Mouse (Mus musculus) intestine, embryonic 14.5 days (tissue): ENCODE measurements at regions not wholly inside any gene's neighbourhood (a gene's known extent, or its start where the extent isn't known, plus 50 kb on each side); places are given as distances from the start of the nearest gene placed in this dataset.

Source experiments
- ATAC-seq: fragments of 200-750 bp; cut with Nextera tagmentation; replicated peaks from 2 replicates; pipeline ENCODE4 v1.8.0; 2017; ENCODE audit warnings: low read depth, moderate number of reproducible peaks, moderate TSS enrichment, moderate library complexity; ENCODE audit not compliant: low FRiP score, low TSS enrichment
- DNase-seq: peaks from one replicate; pipeline ENCODE4 v3.0.0-alpha.2; 2018; ENCODE audit warnings: low spot score
- H3K27ac ChIP-seq: fragments of 300-500 bp; sonication (generic); 2 replicates; pipeline ENCODE4 v1.5.1; 2014; ENCODE audit warnings: low read depth, mild to moderate bottlenecking, control low read depth
- H3K27me3 ChIP-seq: fragments of 300-500 bp; sonication (generic); replicated peaks from 2 replicates; pipeline ENCODE4 v1.6.1; 2014; ENCODE audit warnings: low read length, control low read depth; ENCODE audit not compliant: control insufficient read depth, insufficient read depth
- H3K36me3 ChIP-seq: fragments of 300-500 bp; sonication (generic); 2 replicates; pipeline ENCODE4 v1.6.1; 2014; ENCODE audit warnings: low read length, control low read depth; ENCODE audit not compliant: control insufficient read depth, insufficient read depth
- H3K4me1 ChIP-seq: fragments of 300-500 bp; sonication (generic); replicated peaks from 2 replicates; pipeline ENCODE4 v1.6.1; 2014; ENCODE audit warnings: low read length, control low read depth, mixed read lengths; ENCODE audit not compliant: control insufficient read depth, insufficient read depth
- H3K4me2 ChIP-seq: fragments of 300-500 bp; sonication (generic); 2 replicates; pipeline ENCODE4 v1.6.1; 2014; ENCODE audit warnings: low read length
- H3K4me3 ChIP-seq: fragments of 300-500 bp; sonication (generic); 2 replicates; pipeline ENCODE4 v1.5.1; 2014; ENCODE audit warnings: low read depth, low read length, control low read depth, mixed read lengths
- H3K9ac ChIP-seq: fragments of 300-500 bp; sonication (generic); 2 replicates; pipeline ENCODE4 v1.6.1; 2014; ENCODE audit warnings: mild to moderate bottlenecking, low read length
- H3K9me3 ChIP-seq: fragments of 300-500 bp; sonication (generic); 2 replicates; pipeline ENCODE4 v1.6.1; 2016; ENCODE audit warnings: low read length, control low read depth; ENCODE audit not compliant: control insufficient read depth
- WGBS: fragments of 180-500 bp; shearing (Covaris S2); extraction: QIAGEN DNeasy Blood & Tissue Kit; methylation state at CpG from one replicate; pipeline ENCODE4 v1.1.7; 2014; 5-methylcytosine and 5-hydroxymethylcytosine counted together

- Histone ChIP-seq H3K9me3 (no peaks in the 10 kb centered on the region), H3K27ac (no peak overlapping the region), H3K9ac (no peak overlapping the region), H3K4me3 (no peak overlapping the region), H3K27me3 (peaks cover 8% of the 10 kb centered on the region; the same call in 1 of the 2 replicates), H3K4me2 (no peak overlapping the region), H3K36me3 (no peaks in the 10 kb centered on the region), H3K4me1 (peaks cover 10% of the 10 kb centered on the region)
- ATAC-seq (no peak), DNase-seq (no peak)
- WGBS = 24% methylated on average over 10 of the region's 10 CpGs
Measured at GRCm38 (mm10) chr6:99984856-99985224, 258.6 kb upstream of the Prok2 start.

- no peak overlapping the region for H3K27ac ChIP-seq
- WGBS = 17% methylated on average over 7 of the region's 7 CpGs
- no peak overlapping the region for H3K4me2 ChIP-seq
- DNase-seq (no peak), ATAC-seq (peak; percentile 47)
- H3K9me3 ChIP-seq = no peaks in the 10 kb centered on the region
- H3K9ac ChIP-seq = no peak overlapping the region
- no peak overlapping the region for H3K4me3 ChIP-seq
- H3K27me3 ChIP-seq = peaks cover 8% of the 10 kb centered on the region; the same call in 1 of the 2 replicates
- peaks cover 10% of the 10 kb centered on the region for H3K4me1 ChIP-seq
- H3K36me3 ChIP-seq = no peaks in the 10 kb centered on the region
Measured at GRCm38 (mm10) chr6:99984057-99984855, 258.1 kb upstream of the Prok2 start.

- Histone ChIP-seq H3K4me2 (no peak overlapping the region), H3K9me3 (no peaks in the 10 kb centered on the region), H3K9ac (no peak overlapping the region), H3K36me3 (no peaks in the 10 kb centered on the region), H3K4me3 (no peak overlapping the region), H3K27me3 (no peaks in the 10 kb centered on the region), H3K4me1 (peaks cover 3% of the 10 kb centered on the region), H3K27ac (no peak overlapping the region)
- no peak for DNase-seq
- WGBS = 51% methylated on average over 5 of the region's 5 CpGs
- ATAC-seq = no peak
Measured at GRCm38 (mm10) chr6:99979614-99980013, 253.4 kb upstream of the Prok2 start.

GRCm38 (mm10) chr6:99978164-99978746, 252.1 kb upstream of the Prok2 start:
- no peak overlapping the region for H3K4me3 ChIP-seq
- no peaks in the 10 kb centered on the region for H3K4me1 ChIP-seq
- no peaks in the 10 kb centered on the region for H3K36me3 ChIP-seq
- no peaks in the 10 kb centered on the region for H3K9me3 ChIP-seq
- no peaks in the 10 kb centered on the region for H3K27me3 ChIP-seq
- 67% methylated on average over 6 of the region's 6 CpGs for WGBS
- no peak overlapping the region for H3K9ac ChIP-seq
- no peak for DNase-seq
- no peak for ATAC-seq
- H3K27ac ChIP-seq = no peak overlapping the region
- H3K4me2 ChIP-seq = no peak overlapping the region

GRCm38 (mm10) chr6:99976144-99976543, 250.0 kb upstream of the Prok2 start:
- H3K9ac ChIP-seq = no peak overlapping the region
- H3K36me3 ChIP-seq = no peaks in the 10 kb centered on the region
- H3K4me3 ChIP-seq = no peak overlapping the region
- H3K9me3 ChIP-seq = no peaks in the 10 kb centered on the region
- no peaks in the 10 kb centered on the region for H3K27me3 ChIP-seq
- no peak overlapping the region for H3K27ac ChIP-seq
- ATAC-seq (no peak), DNase-seq (no peak)
- no peaks in the 10 kb centered on the region for H3K4me1 ChIP-seq
- 68% methylated on average over 5 of the region's 5 CpGs for WGBS
- H3K4me2 ChIP-seq = no peak overlapping the region

GRCm38 (mm10) chr6:99975486-99975885, 249.3 kb upstream of the Prok2 start:
- no peaks in the 10 kb centered on the region for H3K9me3 ChIP-seq
- H3K9ac ChIP-seq = no peak overlapping the region
- H3K27ac ChIP-seq = no peak overlapping the region
- H3K4me2 ChIP-seq = no peak overlapping the region
- 90% methylated on average over 7 of the region's 7 CpGs for WGBS
- no peaks in the 10 kb centered on the region for H3K27me3 ChIP-seq
- no peak for ATAC-seq
- no peaks in the 10 kb centered on the region for H3K4me1 ChIP-seq
- H3K36me3 ChIP-seq = no peaks in the 10 kb centered on the region
- no peak for DNase-seq
- no peak overlapping the region for H3K4me3 ChIP-seq

- Histone ChIP-seq H3K9me3 (no peaks in the 10 kb centered on the region), H3K36me3 (no peaks in the 10 kb centered on the region), H3K9ac (no peak overlapping the region), H3K4me3 (no peak overlapping the region), H3K27ac (no peak overlapping the region), H3K4me2 (no peak overlapping the region), H3K27me3 (no peaks in the 10 kb centered on the region), H3K4me1 (no peaks in the 10 kb centered on the region)
- ATAC-seq (no peak), DNase-seq (no peak)
- 71% methylated on average over 4 of the region's 4 CpGs for WGBS
Measured at GRCm38 (mm10) chr6:99974464-99974863, 248.3 kb upstream of the Prok2 start.

- WGBS = 51% methylated on average over 9 of the region's 9 CpGs
- no peak for DNase-seq
Measured at GRCm38 (mm10) chr6:99971376-99971775, 245.2 kb upstream of the Prok2 start.

GRCm38 (mm10) chr6:99968889-99969288, 242.7 kb upstream of the Prok2 start:
- H3K4me3 ChIP-seq = no peak overlapping the region
- 60% methylated on average over 5 of the region's 5 CpGs for WGBS
- H3K36me3 ChIP-seq = no peaks in the 10 kb centered on the region
- H3K4me1 ChIP-seq = 0 out of 2 replicates have a peak, but pooled peaks cover 4% of the 10 kb centered on the region
- no peak overlapping the region for H3K4me2 ChIP-seq
- no peak overlapping the region for H3K27ac ChIP-seq
- no peaks in the 10 kb centered on the region for H3K27me3 ChIP-seq
- ATAC-seq = no peak
- no peak overlapping the region for H3K9ac ChIP-seq
- DNase-seq = no peak
- H3K9me3 ChIP-seq = no peaks in the 10 kb centered on the region; the same call in 1 of the 2 replicates

More at GRCm38 (mm10) chr6:99971376-99971775, 245.2 kb upstream of the Prok2 start:
- H3K36me3 ChIP-seq = no peaks in the 10 kb centered on the region
- no peaks in the 10 kb centered on the region for H3K27me3 ChIP-seq
- H3K4me3 ChIP-seq = no peak overlapping the region
- no peak overlapping the region for H3K9ac ChIP-seq
- no peak for ATAC-seq
- no peak overlapping the region for H3K4me2 ChIP-seq
- H3K27ac ChIP-seq = no peak overlapping the region
- H3K9me3 ChIP-seq = no peaks in the 10 kb centered on the region
- 0 out of 2 replicates have a peak, but pooled peaks cover 4% of the 10 kb centered on the region for H3K4me1 ChIP-seq
